Mouse (Mus musculus) liver (tissue): ENCODE measurements around the gene Dzip1.

Experiments used
- DNase-seq: peaks from one replicate; pipeline ENCODE4 v3.0.0-alpha.2; 2020; ENCODE audit warnings: mixed read lengths

Gene Dzip1

GRCm38 (mm10) chr14:118924673-118925615, at the start of gene Dzip1:
Dzip1 (minus strand) TSS chr14:118925460.
- DNase-seq, result peak; percentile 56

- no peak for DNase-seq
Observed at GRCm38 (mm10) chr14:118972268-118972667, 47.0 kb upstream of the Dzip1 start.

GRCm38 (mm10) chr14:118967646-118968045, 42.4 kb upstream of the Dzip1 start:
- no peak for DNase-seq

GRCm38 (mm10) chr14:118965356-118966000, 40.2 kb upstream of the Dzip1 start:
- DNase-seq, result no peak

- DNase-seq, result no peak
Observed at GRCm38 (mm10) chr14:118958010-118958409, 32.8 kb upstream of the Dzip1 start.

GRCm38 (mm10) chr14:118951912-118952583, 26.8 kb upstream of the Dzip1 start:
- no peak for DNase-seq

GRCm38 (mm10) chr14:118948841-118949240, 23.6 kb upstream of the Dzip1 start:
- no peak for DNase-seq

GRCm38 (mm10) chr14:118944702-118945101, 19.4 kb upstream of the Dzip1 start:
- DNase-seq, result no peak

- DNase-seq, result no peak
Observed at GRCm38 (mm10) chr14:118942076-118942475, 16.8 kb upstream of the Dzip1 start.

- DNase-seq, result no peak
Observed at GRCm38 (mm10) chr14:118940796-118941495, 15.7 kb upstream of the Dzip1 start.

- peak; percentile 12 for DNase-seq
Observed at GRCm38 (mm10) chr14:118938551-118938950, 13.3 kb upstream of the Dzip1 start.

GRCm38 (mm10) chr14:118937533-118938492, 12.6 kb upstream of the Dzip1 start, which contains the start of gene Dnajc3:
Dnajc3 (plus strand) TSS chr14:118937976.
- DNase-seq, result peak; percentile 100

GRCm38 (mm10) chr14:118936952-118937351, 11.7 kb upstream of the Dzip1 start:
- DNase-seq, result peak; percentile 6

GRCm38 (mm10) chr14:118936236-118936635, 11.0 kb upstream of the Dzip1 start:
- DNase-seq, result no peak

GRCm38 (mm10) chr14:118934686-118935085, 9.4 kb upstream of the Dzip1 start:
- DNase-seq, result peak; percentile 27

- no peak for DNase-seq
Observed at GRCm38 (mm10) chr14:118932956-118933355, 7.7 kb upstream of the Dzip1 start.

GRCm38 (mm10) chr14:118931181-118931580, 5.9 kb upstream of the Dzip1 start:
- DNase-seq, result no peak

- DNase-seq, result no peak
Observed at GRCm38 (mm10) chr14:118930777-118931176, 5.5 kb upstream of the Dzip1 start.

GRCm38 (mm10) chr14:118929779-118930178, 4.5 kb upstream of the Dzip1 start:
- DNase-seq, result no peak

GRCm38 (mm10) chr14:118928565-118928964, 3.3 kb upstream of the Dzip1 start:
- no peak for DNase-seq

- DNase-seq, result peak; percentile 19
Observed at GRCm38 (mm10) chr14:118922667-118923184, 2.5 kb downstream of the Dzip1 start.
